Mouse (Mus musculus): ENCODE data around the gene Coro6. TPM values are rescaled to one million over a fixed set of nuclear protein-coding genes. Genes with fewer than 3 reads are reported as not detected.

The Coro6 gene
- 10 to 100 TPM; 33.3 to 45.9 TPM for total RNA-seq (2021)

DNA sequence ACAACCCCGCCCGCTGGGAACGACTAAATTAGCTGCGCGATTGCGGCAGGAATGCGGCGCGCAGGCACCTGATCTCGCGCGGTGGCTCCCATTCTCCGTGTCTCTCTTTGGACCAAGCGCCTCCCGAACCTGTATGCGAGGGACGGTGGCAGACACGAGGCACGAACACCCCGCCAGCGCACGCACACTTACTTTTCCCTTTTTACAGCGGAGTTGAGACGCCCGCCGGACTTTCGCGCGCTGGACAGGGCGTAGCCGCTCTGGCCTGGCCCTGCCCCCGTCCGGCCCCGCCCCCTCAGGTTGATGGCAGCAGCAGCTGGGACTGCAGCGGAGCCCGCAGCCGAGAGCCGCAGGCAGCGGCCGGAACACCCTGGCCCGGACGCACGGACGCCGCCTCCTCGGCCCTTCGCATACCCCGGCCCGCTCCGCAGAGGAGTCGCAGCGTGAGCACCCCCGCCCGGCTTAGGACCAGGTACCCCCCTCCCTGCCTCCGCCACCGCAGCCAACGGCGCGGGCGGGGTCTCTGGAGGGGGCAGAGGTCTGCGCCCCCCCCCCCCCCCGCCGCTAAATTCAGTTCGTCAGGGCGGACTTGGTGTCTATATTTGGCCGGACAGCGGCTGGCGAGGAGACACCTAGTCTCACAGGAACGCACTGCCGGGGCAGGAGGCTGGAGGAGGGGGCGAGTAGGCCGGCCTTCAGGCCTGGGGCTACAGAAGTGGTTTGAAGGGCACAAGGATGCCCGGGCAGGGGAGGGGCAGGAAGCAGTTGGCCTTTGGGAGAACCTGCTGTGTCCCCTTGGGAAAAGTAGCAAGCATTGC lies at the start of gene Coro6:
TSS of gene Coro6 (plus strand) at position 129 of the 818 bp plus-strand sequence.
- intact Hi-C loops (cut with DNase I), result loop anchor here (10.0 kb wide), 1 partner anchor 358 kb away; no protein-coding TSS in a partner anchor
- peak in 1 of 2 experiments; percentile 48 for DNase-seq (ENCODE audit: low spot score in 2 of 2)

DNA sequence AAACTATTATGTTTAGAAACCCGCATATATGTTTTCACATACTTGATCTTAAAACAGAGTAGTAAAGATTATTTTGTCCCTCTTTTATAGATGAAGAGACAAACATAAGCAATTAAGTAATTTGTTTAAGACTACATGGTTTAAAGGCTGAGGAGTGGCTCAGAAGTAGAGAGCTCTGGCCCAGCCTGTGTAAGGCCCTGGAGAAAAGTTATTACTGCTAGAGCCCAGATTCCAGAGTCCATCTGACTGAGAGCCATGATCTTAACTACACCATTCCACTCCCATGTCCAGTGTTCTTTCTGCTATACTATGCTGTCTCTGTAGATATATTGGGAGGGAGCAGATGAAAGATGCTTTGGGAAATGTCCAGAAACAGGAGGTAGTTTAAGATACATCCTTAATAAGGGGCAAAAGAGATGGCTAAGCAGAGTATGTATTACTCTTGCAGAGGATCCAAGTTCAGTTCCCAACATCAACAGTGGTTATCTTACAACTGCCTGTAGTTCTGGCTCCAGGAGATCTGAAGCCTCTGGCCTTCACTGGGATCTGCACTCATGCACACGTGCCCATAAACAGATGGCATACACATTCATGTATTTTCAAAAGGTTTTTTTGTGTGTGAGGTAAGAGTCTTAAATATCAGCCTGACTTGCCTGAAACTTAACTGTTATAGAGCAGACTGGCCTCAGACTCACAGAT lies 47.9 kb upstream of the Coro6 start:
- intact Hi-C loops (cut with DNase I), result no loop called here

DNA sequence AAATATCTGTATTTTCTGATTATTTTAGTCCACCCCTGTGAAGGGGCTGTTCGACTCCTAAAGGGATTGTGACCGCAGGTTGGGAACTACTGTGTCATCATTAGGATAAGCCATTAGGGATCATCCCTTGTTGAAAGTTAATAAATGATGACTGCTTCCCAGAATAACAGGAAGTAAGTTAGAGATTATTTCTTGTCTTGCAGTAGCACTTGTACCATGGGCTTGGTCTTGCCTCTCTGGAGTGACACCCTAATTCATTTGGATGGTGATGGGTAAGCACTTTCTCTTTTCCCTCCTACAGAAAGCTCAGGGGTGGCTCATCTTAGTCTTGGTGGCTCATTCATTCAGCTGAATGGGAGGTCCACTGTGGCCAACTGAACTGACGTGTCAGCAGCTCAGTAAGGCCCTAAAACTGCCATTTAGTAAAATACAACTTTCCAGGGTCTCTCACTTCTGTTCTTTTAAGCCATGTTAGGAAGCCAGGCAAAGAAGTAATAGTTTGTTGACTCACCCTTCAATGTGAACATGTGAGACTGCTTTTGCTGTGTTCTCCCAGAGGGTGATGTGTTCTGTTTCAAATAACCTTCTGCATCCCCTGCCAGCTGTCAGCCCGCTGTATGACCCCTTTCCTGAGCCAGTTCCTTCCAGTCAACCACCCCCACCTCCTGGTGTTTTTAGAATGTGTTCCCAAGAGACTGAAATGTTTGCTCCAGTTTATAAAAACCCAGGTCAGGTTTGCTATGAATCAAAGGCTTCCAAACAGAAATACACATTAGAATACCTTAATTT lies 45.8 kb upstream of the Coro6 start:
- DNase-seq (ENCODE audit: low spot score in 2 of 2), result no peak
- intact Hi-C loops (cut with DNase I), result no loop called here

More for the DNA sequence above, 47.9 kb upstream of the Coro6 start:
- no peak for DNase-seq (ENCODE audit: low spot score in 2 of 2)

DNA sequence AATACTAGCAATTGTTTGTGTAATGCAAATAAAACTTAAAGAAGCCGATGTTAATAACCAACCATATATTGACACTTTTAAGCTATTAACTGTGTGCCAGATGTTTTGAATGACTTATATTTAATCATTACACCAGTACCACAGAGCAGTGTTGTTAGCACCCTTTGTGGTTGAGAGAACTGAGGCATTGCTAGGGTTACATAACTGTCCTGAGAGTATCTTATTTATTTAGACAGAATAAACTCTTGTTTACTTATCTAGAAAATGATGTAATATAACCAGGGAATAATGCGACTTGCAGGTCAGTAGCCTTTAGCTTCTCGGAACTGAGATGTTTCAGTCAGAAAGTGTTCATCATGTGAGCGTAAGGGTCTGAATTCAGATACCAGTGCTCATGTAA lies 44.2 kb upstream of the Coro6 start:
- intact Hi-C loops (cut with DNase I), result no loop called here
- no peak for DNase-seq (ENCODE audit: low spot score in 2 of 2)

- intact Hi-C loops (cut with DNase I), result no loop called here
- DNase-seq (ENCODE audit: low spot score in 2 of 2), result no peak
Observed at GRCm38 (mm10) chr11:77423175-77423859, 38.9 kb upstream of the Coro6 start.

DNA sequence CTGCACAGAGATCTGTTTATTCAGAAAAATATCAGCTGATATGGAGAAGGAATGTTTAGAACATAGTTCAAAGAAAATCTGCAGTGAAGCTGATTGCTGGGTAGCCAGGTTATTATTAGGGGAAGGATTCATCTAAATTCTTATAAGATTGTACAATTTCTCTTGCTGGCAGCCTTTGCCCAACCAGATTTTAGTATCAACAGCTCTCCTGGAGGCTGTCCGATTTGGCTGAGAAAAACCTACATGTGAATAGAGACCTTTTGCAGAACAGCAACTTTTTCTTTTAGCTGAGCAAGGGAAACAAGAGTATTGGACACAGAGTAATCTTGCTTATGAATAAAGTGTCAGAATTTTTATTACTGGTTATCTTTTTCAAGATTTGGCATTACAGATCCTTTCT lies 33.8 kb upstream of the Coro6 start:
- no peak for DNase-seq (ENCODE audit: low spot score in 2 of 2)
- intact Hi-C loops (cut with DNase I), result no loop called here

- intact Hi-C loops (cut with DNase I), result no loop called here
- DNase-seq (ENCODE audit: low spot score in 2 of 2), result no peak
Observed at GRCm38 (mm10) chr11:77437026-77437425, 25.2 kb upstream of the Coro6 start.

- DNase-seq (ENCODE audit: low spot score in 2 of 2), result no peak
- intact Hi-C loops (cut with DNase I), result loop anchor here (10.0 kb wide), 1 partner anchor 225 kb away; the partner anchor contains the start of gene Ssh2
Observed at GRCm38 (mm10) chr11:77440081-77440480, 22.1 kb upstream of the Coro6 start.

DNA sequence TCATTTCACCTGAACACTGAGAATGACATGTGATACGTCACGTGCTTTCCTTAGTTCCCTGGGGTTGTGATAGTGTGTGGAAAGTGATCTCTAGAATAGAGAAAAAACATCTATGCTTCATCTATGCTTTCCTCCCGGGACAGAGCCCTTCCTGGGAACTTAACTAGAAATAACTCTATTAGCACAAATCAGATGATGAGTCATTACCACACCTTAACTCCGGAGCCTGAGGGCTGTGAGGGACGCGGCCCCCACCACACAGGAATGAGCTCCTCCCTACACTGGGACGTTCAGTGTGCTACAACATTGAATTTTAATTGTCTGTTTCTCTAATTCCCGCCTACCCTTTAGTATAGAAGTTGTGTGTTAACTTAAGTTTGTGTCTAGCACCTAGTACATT lies 21.2 kb upstream of the Coro6 start:
- intact Hi-C loops (cut with DNase I), result loop anchor here (10.0 kb wide), 1 partner anchor 226 kb away; the partner anchor contains the start of gene Ssh2
- no peak for DNase-seq (ENCODE audit: low spot score in 2 of 2)

DNA sequence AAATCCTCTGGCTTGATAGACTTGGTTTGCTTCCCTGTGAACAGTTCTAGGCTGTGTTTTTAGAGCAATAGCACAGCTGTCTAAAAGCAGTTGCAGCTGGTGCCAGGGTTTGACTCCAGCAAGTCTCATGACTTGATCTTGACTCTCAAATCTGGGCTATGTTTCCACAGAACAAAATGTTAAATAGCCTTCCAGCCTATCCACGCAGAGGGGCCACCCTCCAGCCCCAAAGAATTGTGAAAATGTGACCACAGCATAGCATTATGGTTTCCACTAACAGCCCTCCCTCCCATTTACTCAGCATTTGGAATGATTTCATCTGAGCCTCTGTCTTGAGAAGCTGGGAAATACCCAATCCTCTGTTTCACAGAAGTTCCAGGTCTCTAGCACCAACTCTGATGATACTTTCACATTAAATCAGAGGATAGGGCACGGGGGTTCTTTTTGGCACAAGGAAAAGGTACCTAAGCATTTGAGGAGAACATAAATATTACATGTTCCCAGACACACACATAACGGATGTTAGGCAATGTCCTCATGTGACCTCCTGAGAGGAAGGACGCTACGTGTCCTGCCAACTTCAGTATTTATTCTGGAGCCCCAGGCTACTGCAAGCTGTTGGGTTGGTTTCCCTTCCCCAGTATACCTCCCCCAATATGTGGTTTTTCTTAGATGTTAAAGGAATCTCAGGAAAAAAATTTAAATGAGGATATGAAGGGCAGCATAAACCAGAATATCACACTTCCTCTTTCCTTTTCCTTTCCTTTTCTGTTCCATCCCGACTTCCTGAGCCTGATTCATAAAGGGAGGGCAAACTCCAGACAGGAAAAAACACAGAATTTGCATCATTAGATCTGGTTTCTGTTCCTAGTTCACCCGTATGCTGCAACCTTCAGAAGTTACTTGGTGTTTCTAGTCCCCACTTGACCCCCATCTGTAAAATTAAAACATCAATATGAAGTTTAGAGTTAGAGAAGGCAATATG lies 19.7 kb upstream of the Coro6 start:
- no peak for DNase-seq (ENCODE audit: low spot score in 2 of 2)
- intact Hi-C loops (cut with DNase I), result loop anchor here (10.0 kb wide), 1 partner anchor 228 kb away; the partner anchor contains the start of gene Ssh2

GRCm38 (mm10) chr11:77444939-77445338 lies 17.3 kb upstream of the Coro6 start:
- DNase-seq (ENCODE audit: low spot score in 2 of 2), result no peak
- intact Hi-C loops (cut with DNase I), result loop anchor here (5.0 to 10.0 kb wide), 2 partner anchors 128 to 230 kb away; partner anchors contain the start of gene Ssh2

GRCm38 (mm10) chr11:77446628-77447041 lies 15.6 kb upstream of the Coro6 start:
- intact Hi-C loops (cut with DNase I), result loop anchor here (5.0 to 10.0 kb wide), 2 partner anchors 129 to 232 kb away; partner anchors contain the start of gene Ssh2

DNA sequence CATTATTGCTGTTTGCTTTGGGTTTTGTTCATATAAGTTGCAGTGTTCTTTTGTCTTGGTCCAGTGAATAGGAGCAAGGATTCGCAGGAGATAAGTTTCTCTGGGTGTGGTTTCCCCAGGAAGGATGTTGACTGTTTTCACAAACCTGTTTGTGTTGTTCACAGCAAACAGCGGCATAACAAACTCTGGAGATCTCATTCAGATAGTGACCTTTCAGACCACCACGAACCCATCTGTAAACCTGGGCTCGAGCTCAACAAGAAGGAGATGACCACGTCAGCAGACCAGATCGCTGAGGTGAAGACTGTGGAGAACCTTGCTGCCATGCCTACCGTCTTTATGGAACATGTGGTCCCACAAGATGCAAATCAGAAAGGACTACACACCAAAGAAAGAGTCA lies 13.0 kb upstream of the Coro6 start:
- DNase-seq (ENCODE audit: low spot score in 2 of 2), result no peak
- intact Hi-C loops (cut with DNase I), result loop anchor here (5.0 to 10.0 kb wide), 2 partner anchors 132 to 234 kb away; partner anchors contain the start of gene Ssh2

More at GRCm38 (mm10) chr11:77446628-77447041, 15.6 kb upstream of the Coro6 start:
- peak in 1 of 2 experiments; percentile 38 for DNase-seq (ENCODE audit: low spot score in 2 of 2)

DNA sequence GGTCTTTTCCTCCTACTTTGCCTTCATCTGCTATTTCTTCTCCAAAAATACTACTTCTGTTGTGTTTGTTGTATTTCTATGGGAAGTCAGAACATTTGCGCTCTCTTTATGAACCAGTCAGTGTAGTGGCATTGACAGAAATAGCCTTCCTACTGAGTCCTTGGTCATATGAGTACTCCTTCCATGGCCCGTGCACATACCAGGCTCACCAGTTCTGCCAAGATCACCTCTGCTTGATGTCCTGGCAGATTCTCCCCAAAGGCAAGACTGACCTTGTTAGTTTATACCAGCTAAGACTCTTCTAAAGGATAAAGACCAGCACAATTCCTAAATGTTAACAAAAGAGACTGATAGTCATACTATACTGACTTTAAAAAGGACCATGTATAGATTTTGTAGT lies 10.5 kb upstream of the Coro6 start:
- intact Hi-C loops (cut with DNase I), result no loop called here

DNA sequence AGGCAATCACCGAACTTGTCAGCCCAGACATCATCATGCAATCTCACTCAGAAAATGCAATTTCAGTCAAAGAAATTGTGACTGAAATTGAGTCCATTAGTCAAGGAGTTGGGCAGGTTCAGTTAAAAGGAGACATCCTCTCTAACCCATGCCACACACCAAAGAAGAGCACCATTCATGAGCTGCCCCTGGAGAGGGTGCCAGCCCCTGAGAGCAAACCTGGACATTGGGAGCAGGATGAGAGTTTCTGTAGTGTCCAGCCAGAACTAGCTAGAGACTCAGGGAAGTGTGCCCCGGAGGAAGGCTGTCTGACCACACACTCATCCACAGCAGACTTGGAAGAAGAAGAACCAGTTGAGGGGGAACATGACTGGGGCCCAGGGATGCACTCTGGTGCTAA lies 8.8 kb upstream of the Coro6 start:
- no peak for DNase-seq (ENCODE audit: low spot score in 2 of 2)
- intact Hi-C loops (cut with DNase I), result no loop called here

More for the DNA sequence above, 10.5 kb upstream of the Coro6 start:
- DNase-seq (ENCODE audit: low spot score in 2 of 2), result no peak

DNA sequence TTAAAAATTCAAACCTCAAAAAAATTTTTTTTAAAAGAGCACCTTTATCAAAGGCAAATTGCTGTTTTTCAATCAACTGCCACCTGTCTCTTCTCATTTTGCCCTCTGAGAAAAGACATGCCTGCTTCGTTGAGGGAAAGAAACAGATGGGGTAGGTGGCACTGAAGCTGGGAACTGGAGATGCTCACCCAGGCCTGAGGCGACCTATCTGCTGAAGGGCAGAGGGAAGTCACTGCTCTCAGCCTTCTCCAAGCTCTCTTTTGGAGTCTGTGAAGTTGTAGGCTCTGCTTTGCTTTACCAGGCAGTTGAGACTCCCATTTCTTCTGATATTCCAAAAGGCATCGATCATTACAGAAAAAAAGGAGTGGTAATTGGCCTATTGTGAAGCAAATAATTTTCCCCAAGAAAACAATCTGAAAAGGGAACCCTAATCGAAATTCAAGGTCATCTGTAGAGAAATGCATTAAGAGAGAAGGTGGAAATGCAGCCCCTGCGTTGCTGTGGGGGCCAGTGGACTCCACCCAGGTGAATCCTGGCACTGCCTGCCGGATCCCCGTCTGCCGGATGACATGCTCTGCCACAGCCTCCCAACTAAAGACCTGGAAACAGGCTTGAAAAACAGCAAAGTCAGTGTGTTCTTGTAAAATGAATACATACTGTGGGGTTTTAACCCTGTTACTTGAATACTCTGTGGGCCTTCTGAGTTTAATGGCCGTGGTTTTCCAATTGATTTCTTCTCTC lies 6.3 kb upstream of the Coro6 start:
- DNase-seq (ENCODE audit: low spot score in 2 of 2), result no peak

GRCm38 (mm10) chr11:77456866-77457265 lies 5.3 kb upstream of the Coro6 start:
- intact Hi-C loops (cut with DNase I), result no loop called here
- DNase-seq (ENCODE audit: low spot score in 2 of 2), result no peak

More for the DNA sequence above, 6.3 kb upstream of the Coro6 start:
- intact Hi-C loops (cut with DNase I), result no loop called here

Data from left cerebral cortex, postnatal 36 days (tissue).